Mouse (Mus musculus): ENCODE data around the gene Nek6. TPM values are rescaled to one million over a fixed set of nuclear protein-coding genes. Genes with fewer than 3 reads are reported as not detected.
A peak's percentile ranks its signal among the peaks of the same experiment; 100 is the strongest.

Gene Nek6
- polyA plus RNA-seq, 1 experiment from 2014 or later = 72.9 TPM

DNA sequence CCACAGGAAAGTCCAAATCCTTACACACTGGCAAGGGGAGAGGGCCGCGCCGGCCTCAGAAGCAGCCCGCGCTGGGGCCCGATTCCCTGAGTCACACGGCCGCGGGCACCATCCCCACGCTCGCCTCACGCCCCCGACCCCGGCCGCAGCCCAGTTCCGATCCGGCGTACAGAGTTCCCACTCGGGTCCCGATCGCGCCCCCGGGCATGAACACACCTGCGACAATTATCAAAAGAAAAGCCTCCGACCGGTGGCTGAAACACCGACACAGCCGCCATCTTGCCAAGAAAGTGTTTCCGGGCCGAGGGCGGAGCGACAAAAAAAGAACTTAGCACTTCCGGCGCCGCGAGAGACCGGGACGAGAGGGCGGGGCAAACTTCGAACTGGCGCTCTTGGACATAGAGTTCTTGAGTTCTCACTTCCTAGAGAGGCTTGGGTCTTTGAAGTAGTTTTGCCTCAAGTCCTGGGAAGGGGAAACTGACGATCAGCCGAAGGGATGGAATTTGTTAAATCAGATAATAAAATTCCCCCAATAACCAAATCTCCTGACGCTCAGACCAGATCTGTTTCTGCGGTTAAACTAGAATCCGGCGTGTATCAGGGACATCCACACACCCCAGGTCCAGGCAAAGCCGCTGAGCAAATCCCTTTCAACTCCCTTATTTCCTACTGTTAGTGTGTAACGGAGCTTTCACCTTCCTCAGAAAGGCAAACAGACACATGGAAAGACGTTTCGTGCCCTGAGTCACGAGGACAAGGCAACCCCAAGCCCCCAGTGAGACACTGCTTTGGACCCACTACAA, 132.4 kb downstream of the Nek6 start, which contains the start of gene Psmb7:
Gene Psmb7 (minus strand): TSS at position 463 of the 803 bp plus-strand sequence.
- Histone ChIP-seq H3K4me1 (replicated peaks) (peaks cover 29% of the 10 kb centered on the region), H3K9me3 (no peaks in the 10 kb centered on the region; the same call in 1 of the 2 replicates), H3K4me2 (replicated peaks) (peak within 1 kb of the TSS; percentile 96), H3K4me3 (replicated peaks) (peak within 1 kb of the TSS; percentile 91), H3K9ac (replicated peaks) (peak within 1 kb of the TSS; percentile 90), H3K36me3 (peaks cover 29% of the 10 kb centered on the region), H3K27ac (peak within 1 kb of the TSS; percentile 62), H3K27me3 (no peaks in the 10 kb centered on the region)
- 2% methylated on average over 52 of the region's 52 CpGs for WGBS
- ATAC-seq = peak; percentile 78

Small RNA genes lying within 50 kb of the gene (microRNA-seq; reads per million reads assigned to microRNA genes)
- gene Gm27634 = not detected

Other genes with a start within 250 kb of the Nek6 start
- 18.2 and 19.5 TPM in 2 replicates for gene Dennd1a, start 224.3 kb upstream of the Nek6 start, polyA plus RNA-seq (2015; fragmentation: Nextera tagmentation; extraction: Ambion mirVana)
- gene Lhx2, start 172.4 kb upstream of the Nek6 start, polyA plus RNA-seq (2015; fragmentation: Nextera tagmentation; extraction: Ambion mirVana) = 89.3 and 97.3 TPM in 2 replicates
- gene Psmb7, start 132.4 kb downstream of the Nek6 start, polyA plus RNA-seq (2015; fragmentation: Nextera tagmentation; extraction: Ambion mirVana) = 310 and 330 TPM in 2 replicates
- 0.77 and 1.3 TPM in 2 replicates for gene Nr5a1, start 202.9 kb downstream of the Nek6 start, polyA plus RNA-seq (2015; fragmentation: Nextera tagmentation; extraction: Ambion mirVana)